Mouse (Mus musculus): ENCODE measurements around the gene Helq. TPM values are rescaled to one million over a fixed set of nuclear protein-coding genes. Genes with fewer than 3 reads are reported as not detected.

Helq gene
- polyA plus RNA-seq, 1 experiment from 2014 or later: 11.6 TPM

DNA sequence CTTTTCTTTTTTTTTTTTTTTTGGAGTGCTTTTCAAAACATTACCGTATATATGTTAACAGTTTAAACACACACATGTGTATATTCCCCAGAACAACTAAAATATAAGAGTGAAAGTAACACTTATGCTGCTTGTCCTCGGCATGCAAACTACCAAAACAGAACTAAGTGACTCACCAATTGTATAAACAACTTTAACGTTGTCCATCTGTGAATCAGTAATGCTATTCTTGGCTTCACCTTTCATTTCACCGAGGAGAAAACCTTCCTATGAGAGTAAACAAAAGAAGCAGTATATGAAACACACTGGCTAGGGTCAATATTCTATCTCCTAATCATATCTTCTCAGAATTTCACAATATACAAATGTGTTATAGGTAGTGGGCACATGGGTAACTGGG lies 19.9 kb upstream of the Helq start:
- Histone ChIP-seq H3K27ac (ENCODE audit: low read length) (no peak overlapping the region), H3K36me3 (ENCODE audit: control insufficient read depth, insufficient read depth, low read length) (no peaks in the 10 kb centered on the region), H3K4me1 (ENCODE audit: control insufficient read depth, insufficient read depth, low read length) (peaks cover 3% of the 10 kb centered on the region; the same call in 1 of the 2 replicates), H3K4me3 (ENCODE audit: low read length) (no peak overlapping the region), H3K27me3 (replicated peaks; ENCODE audit: control insufficient read depth, insufficient read depth, low read length) (no peaks in the 10 kb centered on the region), H3K9ac (ENCODE audit: low read depth, low read length) (no peak overlapping the region), H3K9me3 (ENCODE audit: control insufficient read depth, low read length) (no peaks in the 10 kb centered on the region), H3K4me2 (ENCODE audit: low read depth, low read length) (no peak overlapping the region)
- no peak for ATAC-seq
- WGBS: 60% methylated on average over 4 of the region's 4 CpGs

DNA sequence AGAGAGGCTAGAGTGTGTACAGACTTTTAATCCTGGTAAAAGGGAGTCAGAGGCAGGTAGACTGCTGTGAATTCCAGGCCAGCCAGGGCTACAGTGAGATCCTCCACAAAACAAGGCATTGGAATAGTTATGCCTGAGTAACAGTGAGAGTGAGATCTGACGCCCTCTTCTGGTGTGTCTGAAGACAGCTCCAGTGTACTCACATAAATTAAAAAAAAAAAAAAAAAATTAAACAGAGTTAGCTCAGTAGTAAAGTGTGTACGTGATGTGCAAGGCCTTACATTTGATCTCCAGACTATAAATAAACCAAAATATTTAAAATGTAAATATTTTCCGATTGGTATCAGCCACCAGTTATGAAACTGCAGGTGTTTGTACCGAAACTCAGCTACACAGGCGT lies 4.3 kb downstream of the Helq start:
- no peak overlapping the region for H3K4me3 ChIP-seq (ENCODE audit: low read length)
- 76% methylated on average over 5 of the region's 5 CpGs for WGBS
- H3K27ac ChIP-seq (ENCODE audit: low read length): no peak overlapping the region
- no peak for ATAC-seq
- no peaks in the 10 kb centered on the region for H3K36me3 ChIP-seq (ENCODE audit: control insufficient read depth, insufficient read depth, low read length)
- no peaks in the 10 kb centered on the region for H3K27me3 ChIP-seq (replicated peaks; ENCODE audit: control insufficient read depth, insufficient read depth, low read length)
- no peaks in the 10 kb centered on the region for H3K9me3 ChIP-seq (ENCODE audit: control insufficient read depth, low read length)
- no peak overlapping the region for H3K9ac ChIP-seq (ENCODE audit: low read depth, low read length)
- no peak overlapping the region for H3K4me2 ChIP-seq (ENCODE audit: low read depth, low read length)
- H3K4me1 ChIP-seq (ENCODE audit: control insufficient read depth, insufficient read depth, low read length): no peaks in the 10 kb centered on the region; the same call in 1 of the 2 replicates

DNA sequence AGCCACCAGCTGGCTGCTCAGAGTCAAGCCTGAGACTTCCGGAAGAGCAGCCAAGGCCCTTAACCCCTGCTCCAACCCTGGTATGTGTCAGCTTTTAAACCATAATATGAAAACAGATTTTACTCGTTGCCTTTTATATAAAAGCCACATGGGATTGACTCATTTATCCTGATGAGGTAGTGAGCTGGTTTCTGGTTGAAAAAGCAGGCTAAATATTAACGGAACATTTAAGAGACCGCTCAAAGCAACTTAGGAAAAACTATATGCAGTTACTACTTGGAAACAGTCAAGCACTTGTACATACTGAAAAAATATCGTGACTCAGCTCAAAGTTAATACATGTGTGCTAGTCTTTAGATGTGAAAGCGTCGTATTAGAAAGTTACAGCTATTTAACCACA lies 6.1 kb downstream of the Helq start:
- 80% methylated on average over 7 of the region's 7 CpGs for WGBS
- H3K4me1 ChIP-seq (ENCODE audit: control insufficient read depth, insufficient read depth, low read length): no peaks in the 10 kb centered on the region; the same call in 1 of the 2 replicates
- H3K4me2 ChIP-seq (ENCODE audit: low read depth, low read length): no peak overlapping the region
- no peaks in the 10 kb centered on the region for H3K9me3 ChIP-seq (ENCODE audit: control insufficient read depth, low read length)
- ATAC-seq: no peak
- no peaks in the 10 kb centered on the region for H3K27me3 ChIP-seq (replicated peaks; ENCODE audit: control insufficient read depth, insufficient read depth, low read length)
- no peaks in the 10 kb centered on the region for H3K36me3 ChIP-seq (ENCODE audit: control insufficient read depth, insufficient read depth, low read length)
- no peak overlapping the region for H3K9ac ChIP-seq (ENCODE audit: low read depth, low read length)
- no peak overlapping the region for H3K27ac ChIP-seq (ENCODE audit: low read length)
- no peak overlapping the region for H3K4me3 ChIP-seq (ENCODE audit: low read length)

DNA sequence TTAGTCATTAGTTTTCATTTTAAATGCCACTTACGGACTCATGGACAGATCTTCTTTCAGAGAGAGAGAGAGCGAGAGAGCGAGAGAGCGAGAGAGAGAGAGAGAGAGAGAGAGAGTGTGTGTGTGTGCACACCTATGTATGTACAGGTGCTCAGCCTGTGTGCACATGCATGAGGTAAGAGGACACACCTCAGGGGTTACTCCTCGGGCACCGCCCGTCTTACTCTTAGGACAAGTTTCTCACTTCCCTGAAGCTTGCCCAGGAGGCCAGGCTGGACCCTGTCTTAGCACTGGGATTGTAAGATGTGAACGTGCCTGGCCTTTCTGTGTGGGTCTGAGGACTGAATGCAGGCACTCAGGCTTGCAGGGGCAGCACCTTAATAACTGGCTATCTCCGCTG lies 10.9 kb downstream of the Helq start:
- Histone ChIP-seq H3K27ac (ENCODE audit: low read length) (no peak overlapping the region), H3K9me3 (ENCODE audit: control insufficient read depth, low read length) (no peaks in the 10 kb centered on the region), H3K4me2 (ENCODE audit: low read depth, low read length) (no peak overlapping the region), H3K27me3 (replicated peaks; ENCODE audit: control insufficient read depth, insufficient read depth, low read length) (no peaks in the 10 kb centered on the region), H3K4me3 (ENCODE audit: low read length) (no peak overlapping the region), H3K9ac (ENCODE audit: low read depth, low read length) (no peak overlapping the region), H3K4me1 (ENCODE audit: control insufficient read depth, insufficient read depth, low read length) (no peaks in the 10 kb centered on the region), H3K36me3 (ENCODE audit: control insufficient read depth, insufficient read depth, low read length) (peaks cover 6% of the 10 kb centered on the region; the same call in 1 of the 2 replicates)
- no peak for ATAC-seq
- WGBS: 92% methylated on average over 9 of the region's 9 CpGs

DNA sequence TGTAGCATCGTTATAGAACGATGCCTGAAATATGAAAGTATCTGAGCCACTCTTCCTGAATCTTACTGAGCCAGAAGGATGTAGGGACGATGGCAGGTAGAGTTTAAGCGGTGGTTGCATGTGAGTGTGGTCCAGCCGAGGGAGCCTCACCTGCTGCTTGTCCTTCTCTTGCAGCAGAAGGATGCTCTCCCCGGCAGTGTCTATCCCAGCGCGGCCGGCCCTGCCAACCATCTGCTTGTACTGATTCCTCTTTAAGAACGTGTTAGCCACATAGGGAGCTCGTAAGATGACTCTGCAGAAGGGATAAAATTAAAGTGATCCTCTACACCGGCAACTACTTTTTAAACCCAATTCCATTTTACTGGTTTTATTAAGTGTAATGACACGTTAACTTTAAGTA lies 19.4 kb downstream of the Helq start:
- Histone ChIP-seq H3K27me3 (replicated peaks; ENCODE audit: control insufficient read depth, insufficient read depth, low read length) (no peaks in the 10 kb centered on the region), H3K9ac (ENCODE audit: low read depth, low read length) (no peak overlapping the region), H3K4me2 (ENCODE audit: low read depth, low read length) (no peak overlapping the region), H3K4me3 (ENCODE audit: low read length) (no peak overlapping the region), H3K36me3 (ENCODE audit: control insufficient read depth, insufficient read depth, low read length) (peaks cover 13% of the 10 kb centered on the region; the same call in 1 of the 2 replicates), H3K4me1 (ENCODE audit: control insufficient read depth, insufficient read depth, low read length) (no peaks in the 10 kb centered on the region), H3K27ac (ENCODE audit: low read length) (no peak overlapping the region), H3K9me3 (ENCODE audit: control insufficient read depth, low read length) (no peaks in the 10 kb centered on the region)
- 94% methylated on average over 13 of the region's 13 CpGs for WGBS
- ATAC-seq: no peak

DNA sequence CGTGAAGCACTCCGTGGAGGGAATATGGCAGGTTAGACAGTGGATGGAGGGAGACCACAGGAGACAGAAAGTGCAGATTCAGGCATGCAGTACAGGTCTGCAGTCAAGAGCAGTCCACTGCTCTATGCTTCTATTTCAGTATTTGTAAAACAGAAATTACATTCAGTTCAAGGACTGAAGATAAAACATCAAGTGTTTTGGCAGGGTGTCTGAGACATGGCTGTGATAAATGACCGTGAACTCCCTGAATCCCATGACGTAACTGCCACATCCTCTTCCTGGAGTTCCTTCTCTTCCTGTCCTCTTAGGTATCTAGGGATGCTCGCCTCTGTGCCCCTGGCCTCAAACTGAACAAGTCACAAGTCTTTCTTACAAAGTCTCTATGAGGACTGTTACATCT lies 21.5 kb downstream of the Helq start:
- H3K9me3 ChIP-seq (ENCODE audit: control insufficient read depth, low read length): no peaks in the 10 kb centered on the region
- no peaks in the 10 kb centered on the region for H3K27me3 ChIP-seq (replicated peaks; ENCODE audit: control insufficient read depth, insufficient read depth, low read length)
- no peak for ATAC-seq
- WGBS: 83% methylated on average over 5 of the region's 5 CpGs
- H3K27ac ChIP-seq (ENCODE audit: low read length): no peak overlapping the region
- no peaks in the 10 kb centered on the region for H3K4me1 ChIP-seq (ENCODE audit: control insufficient read depth, insufficient read depth, low read length)
- H3K4me3 ChIP-seq (ENCODE audit: low read length): no peak overlapping the region
- H3K36me3 ChIP-seq (ENCODE audit: control insufficient read depth, insufficient read depth, low read length): 0 out of 2 replicates have a peak, but pooled peaks cover 5% of the 10 kb centered on the region
- H3K9ac ChIP-seq (ENCODE audit: low read depth, low read length): no peak overlapping the region
- no peak overlapping the region for H3K4me2 ChIP-seq (ENCODE audit: low read depth, low read length)

DNA sequence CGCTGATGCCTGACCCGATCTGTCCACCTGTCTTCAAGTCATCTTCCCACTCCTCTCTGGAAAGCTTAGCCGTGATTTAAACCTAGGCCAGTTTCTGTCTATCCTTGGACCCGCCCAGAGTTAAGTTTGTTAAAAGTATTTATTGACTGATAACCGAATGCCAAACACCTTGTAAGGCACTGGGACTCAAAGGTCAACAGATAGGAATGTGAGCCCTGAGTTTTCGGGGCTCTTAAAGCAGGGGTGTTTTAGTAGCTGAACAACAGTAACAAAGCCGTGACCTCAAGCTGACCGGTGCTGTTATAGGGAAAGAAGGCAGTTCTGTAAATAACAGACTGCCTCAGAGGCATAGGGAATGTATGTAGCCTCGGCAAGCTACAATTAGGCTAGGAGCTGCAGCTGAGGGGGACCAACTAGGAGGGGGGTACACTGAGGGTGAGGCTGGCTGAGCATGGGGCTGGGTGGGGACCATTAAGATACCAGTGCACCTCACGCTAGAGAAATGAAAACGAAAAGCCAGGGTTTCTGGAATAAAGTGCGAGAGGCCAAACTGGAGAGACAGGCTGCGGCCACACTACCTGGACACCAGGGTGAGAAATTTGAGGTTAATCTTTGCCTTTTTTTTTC lies 22.5 kb downstream of the Helq start:
- 63% methylated on average over 13 of the region's 13 CpGs for WGBS
- Histone ChIP-seq H3K4me1 (ENCODE audit: control insufficient read depth, insufficient read depth, low read length) (no peaks in the 10 kb centered on the region), H3K4me2 (ENCODE audit: low read depth, low read length) (0 out of 2 replicates have a peak overlapping the region, but pooled peaks have one; percentile 31), H3K9ac (ENCODE audit: low read depth, low read length) (no peak overlapping the region), H3K4me3 (ENCODE audit: low read length) (no peak overlapping the region; the same call in 1 of the 2 replicates), H3K36me3 (ENCODE audit: control insufficient read depth, insufficient read depth, low read length) (no peaks in the 10 kb centered on the region), H3K9me3 (ENCODE audit: control insufficient read depth, low read length) (no peaks in the 10 kb centered on the region), H3K27me3 (replicated peaks; ENCODE audit: control insufficient read depth, insufficient read depth, low read length) (no peaks in the 10 kb centered on the region), H3K27ac (ENCODE audit: low read length) (0 out of 2 replicates have a peak overlapping the region, but pooled peaks have one; percentile 17)
- peak; percentile 85 for ATAC-seq

DNA sequence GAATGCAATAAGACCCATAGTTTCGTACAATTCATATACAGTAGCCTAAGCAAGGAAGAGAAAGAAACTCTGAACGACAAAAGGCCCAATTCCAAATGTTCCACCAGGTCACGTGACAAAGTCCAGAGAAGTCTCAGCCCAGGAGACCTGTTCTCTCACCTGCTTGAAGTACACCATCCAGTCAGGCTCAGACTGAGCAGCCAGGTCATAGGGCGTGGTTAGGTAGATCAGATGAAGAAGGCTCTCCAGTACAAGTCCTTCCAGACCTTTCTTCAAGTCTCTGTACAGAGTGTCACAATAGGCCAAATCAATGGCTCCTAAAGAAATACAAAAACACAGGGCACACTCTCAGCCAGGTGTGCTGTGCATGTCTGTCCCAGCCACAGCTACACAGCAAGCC lies 26.8 kb downstream of the Helq start:
- Histone ChIP-seq H3K4me1 (ENCODE audit: control insufficient read depth, insufficient read depth, low read length) (no peaks in the 10 kb centered on the region), H3K4me3 (ENCODE audit: low read length) (no peak overlapping the region), H3K4me2 (ENCODE audit: low read depth, low read length) (no peak overlapping the region), H3K36me3 (ENCODE audit: control insufficient read depth, insufficient read depth, low read length) (no peaks in the 10 kb centered on the region), H3K9me3 (ENCODE audit: control insufficient read depth, low read length) (no peaks in the 10 kb centered on the region), H3K27me3 (replicated peaks; ENCODE audit: control insufficient read depth, insufficient read depth, low read length) (no peaks in the 10 kb centered on the region), H3K9ac (ENCODE audit: low read depth, low read length) (no peak overlapping the region), H3K27ac (ENCODE audit: low read length) (no peak overlapping the region)
- peak; percentile 55; the same call in 1 of the 2 replicates for ATAC-seq
- 91% methylated on average over 4 of the region's 4 CpGs for WGBS

DNA sequence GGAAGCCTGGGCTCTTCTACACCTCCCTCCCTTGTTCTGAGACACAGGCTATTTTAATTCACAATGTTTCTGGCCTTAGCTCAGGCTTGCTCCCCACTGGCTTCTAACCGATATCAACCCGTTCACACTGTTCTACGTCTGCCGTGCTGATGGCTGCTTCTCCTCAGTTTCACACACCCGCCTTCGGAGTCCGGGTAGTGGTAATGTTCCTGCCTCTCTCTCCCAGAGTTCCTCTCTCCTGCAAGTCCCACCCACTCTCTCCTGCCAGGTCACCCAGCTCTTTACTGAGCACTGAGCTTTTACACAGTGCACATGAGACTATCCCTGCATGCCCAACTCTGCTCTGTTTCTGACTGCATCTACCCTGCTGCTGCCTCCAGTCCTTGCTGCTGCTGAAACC lies 32.4 kb downstream of the Helq start:
- Histone ChIP-seq H3K36me3 (ENCODE audit: control insufficient read depth, insufficient read depth, low read length) (peaks cover 3% of the 10 kb centered on the region), H3K4me1 (ENCODE audit: control insufficient read depth, insufficient read depth, low read length) (no peaks in the 10 kb centered on the region), H3K4me3 (ENCODE audit: low read length) (no peak overlapping the region), H3K4me2 (ENCODE audit: low read depth, low read length) (no peak overlapping the region), H3K27me3 (replicated peaks; ENCODE audit: control insufficient read depth, insufficient read depth, low read length) (no peaks in the 10 kb centered on the region), H3K9ac (ENCODE audit: low read depth, low read length) (no peak overlapping the region), H3K9me3 (ENCODE audit: control insufficient read depth, low read length) (no peaks in the 10 kb centered on the region), H3K27ac (ENCODE audit: low read length) (no peak overlapping the region)
- no peak for ATAC-seq
- WGBS: 93% methylated on average over 7 of the region's 7 CpGs

DNA sequence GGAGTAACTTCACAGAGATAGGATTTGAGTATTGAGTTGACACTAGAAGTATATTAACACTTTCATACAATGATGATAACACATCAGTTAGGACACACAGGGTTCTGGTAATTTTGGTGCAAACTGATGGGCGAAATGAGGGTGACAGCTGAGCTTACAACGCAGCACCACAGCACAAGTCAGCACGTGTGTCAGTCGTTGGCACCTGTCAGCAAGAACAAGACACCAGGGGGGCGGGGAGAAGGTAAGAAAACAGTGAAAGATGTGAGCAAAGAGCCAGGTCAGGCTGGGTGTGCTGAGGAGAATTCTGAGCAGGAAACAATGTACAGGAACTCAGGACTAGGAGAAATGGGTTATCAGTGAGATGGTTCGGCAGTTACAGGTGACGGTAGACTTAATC lies 36.7 kb downstream of the Helq start:
- no peak for ATAC-seq
- Histone ChIP-seq H3K27ac (ENCODE audit: low read length) (no peak overlapping the region), H3K9ac (ENCODE audit: low read depth, low read length) (no peak overlapping the region), H3K27me3 (replicated peaks; ENCODE audit: control insufficient read depth, insufficient read depth, low read length) (no peaks in the 10 kb centered on the region), H3K36me3 (ENCODE audit: control insufficient read depth, insufficient read depth, low read length) (peaks cover 3% of the 10 kb centered on the region), H3K4me3 (ENCODE audit: low read length) (no peak overlapping the region), H3K9me3 (ENCODE audit: control insufficient read depth, low read length) (no peaks in the 10 kb centered on the region), H3K4me1 (ENCODE audit: control insufficient read depth, insufficient read depth, low read length) (no peaks in the 10 kb centered on the region), H3K4me2 (ENCODE audit: low read depth, low read length) (no peak overlapping the region)
- WGBS: 90% methylated on average over 7 of the region's 7 CpGs
